In genomic region chr13:71270370-71270769, GRCm38 (mm10) we compare ENCODE assay signal across 24 mouse cellular contexts.
A peak's percentile ranks its signal among the peaks of the same experiment; 100 is the strongest.
DNase-seq lines count a peak whose midpoint lies in the region; ATAC-seq and TF ChIP-seq lines count a peak whose summit lies in the region.
"Had no signal": no experiment of that assay in that cellular context is flagged by ENCODE, and none has a peak within 500 bp of the region (broad histone marks: within the 10 kb centered on the region; RNA-seq: fewer than 3 reads in every experiment).

No protein-coding gene starts in this region.

- DNase-seq in kidney, postnatal 4 days = peak; percentile 58 to 66
- DNase-seq in gastrocnemius, postnatal 14 days = no peak
- no peak for DNase-seq in adrenal gland, postnatal 14 days
- no peak for DNase-seq in layer of hippocampus, adult 18-20 months (ENCODE audit: low spot score in 2 of 2)
- DNase-seq: adrenal gland, adult 8-10 months; cerebellum, adult 11 months; cerebellum, postnatal 14 days; gastrocnemius, adult 2 months; layer of hippocampus, postnatal 36 days; lung, embryonic 14.5 days; right cerebral cortex, postnatal 14 days; thymus, postnatal 14 days had no signal

- 44% methylated on average over 8 of the region's 8 CpGs for WGBS in intestine, embryonic 15.5 days
- 34% methylated on average over 8 of the region's 8 CpGs for WGBS in intestine, postnatal 0 days
- WGBS in kidney, embryonic 14.5 days = 16% methylated on average over 8 of the region's 8 CpGs

- no peak overlapping the region for H3K9ac ChIP-seq in intestine, embryonic 15.5 days
- no peak overlapping the region for H3K9ac ChIP-seq in intestine, postnatal 0 days (ENCODE audit: low read depth, low read length)
- H3K9ac ChIP-seq in kidney, embryonic 14.5 days (ENCODE audit: low read depth, low read length) = no peak overlapping the region
- H3K9ac ChIP-seq: embryonic facial prominence, embryonic 12.5 days; liver, embryonic 12.5 days; lung, embryonic 14.5 days; midbrain, embryonic 13.5 days had no signal

- no peak overlapping the region for H3K27ac ChIP-seq in intestine, embryonic 15.5 days
- H3K27ac ChIP-seq in intestine, postnatal 0 days (ENCODE audit: low read depth, low read length) = no peak overlapping the region
- no peak overlapping the region for H3K27ac ChIP-seq in kidney, embryonic 14.5 days (ENCODE audit: low read depth, low read length)
- H3K27ac ChIP-seq: embryonic facial prominence, embryonic 12.5 days; gastrocnemius, adult 2 months; hindbrain, embryonic 10.5 days; liver, embryonic 12.5 days; midbrain, embryonic 13.5 days; stomach, postnatal 0 days had no signal

- H3K9me3 ChIP-seq in intestine, embryonic 15.5 days = no peaks in the 10 kb centered on the region
- H3K9me3 ChIP-seq in intestine, postnatal 0 days (ENCODE audit: control insufficient read depth) = no peaks in the 10 kb centered on the region
- H3K9me3 ChIP-seq in kidney, embryonic 14.5 days (ENCODE audit: control insufficient read depth, low read length) = no peaks in the 10 kb centered on the region
- H3K9me3 ChIP-seq: embryonic facial prominence, embryonic 12.5 days; hindbrain, embryonic 10.5 days; liver, embryonic 12.5 days; midbrain, embryonic 13.5 days had no signal

- ATAC-seq in intestine, embryonic 15.5 days = 0 out of 2 replicates have a peak, but pooled peaks have one; percentile 34
- no peak for ATAC-seq in intestine, postnatal 0 days
- peak; percentile 96 for ATAC-seq in kidney, embryonic 14.5 days (ENCODE audit: low FRiP score, low TSS enrichment)
- ATAC-seq: forebrain, embryonic 16.5 days; inflammation-experienced regulatory T-cells, adult 6 months; liver, embryonic 12.5 days; midbrain, embryonic 13.5 days had no signal

- H3K27me3 ChIP-seq in intestine, embryonic 15.5 days (replicated peaks) = no peaks in the 10 kb centered on the region
- no peaks in the 10 kb centered on the region for H3K27me3 ChIP-seq in intestine, postnatal 0 days (replicated peaks; ENCODE audit: control insufficient read depth, insufficient read depth, low read length)
- peaks cover 23% of the 10 kb centered on the region for H3K27me3 ChIP-seq in kidney, embryonic 14.5 days (ENCODE audit: control insufficient read depth, insufficient read depth, low read length)
- H3K27me3 ChIP-seq: CH12.LX; embryonic facial prominence, embryonic 12.5 days; liver, embryonic 12.5 days; midbrain, embryonic 13.5 days had no signal

- no peaks in the 10 kb centered on the region for H3K4me1 ChIP-seq in intestine, embryonic 15.5 days (replicated peaks)
- H3K4me1 ChIP-seq in intestine, postnatal 0 days (replicated peaks; ENCODE audit: control insufficient read depth, insufficient read depth, low read length) = no peaks in the 10 kb centered on the region
- no peaks in the 10 kb centered on the region for H3K4me1 ChIP-seq in kidney, embryonic 14.5 days (ENCODE audit: control insufficient read depth, insufficient read depth, low read length)
- H3K4me1 ChIP-seq: embryonic facial prominence, embryonic 12.5 days; hindbrain, embryonic 10.5 days; liver, embryonic 12.5 days; midbrain, embryonic 13.5 days had no signal

- no peaks in the 10 kb centered on the region for H3K36me3 ChIP-seq in intestine, embryonic 15.5 days
- H3K36me3 ChIP-seq in intestine, postnatal 0 days (ENCODE audit: control insufficient read depth, insufficient read depth) = no peaks in the 10 kb centered on the region
- no peaks in the 10 kb centered on the region for H3K36me3 ChIP-seq in kidney, embryonic 14.5 days (ENCODE audit: control insufficient read depth, insufficient read depth, low read length)
- H3K36me3 ChIP-seq: embryonic facial prominence, embryonic 12.5 days; hindbrain, embryonic 10.5 days; liver, embryonic 12.5 days; midbrain, embryonic 13.5 days had no signal

- intact Hi-C loops in gastrocnemius, postnatal 14 days (cut with DNase I; ENCODE audit: low total_unique reads) = no loop called here

- TF ChIP-seq CTCF in intestine, postnatal 0 days (IDR thresholded peaks at IDR 0.05; ENCODE audit: low read depth) = no peak

- no peak overlapping the region for H3K4me3 ChIP-seq in intestine, embryonic 15.5 days (replicated peaks)
- no peak overlapping the region for H3K4me3 ChIP-seq in intestine, postnatal 0 days (ENCODE audit: low read depth, low read length)
- H3K4me3 ChIP-seq in kidney, embryonic 14.5 days (ENCODE audit: low read length) = no peak overlapping the region
- H3K4me3 ChIP-seq: embryonic facial prominence, embryonic 12.5 days; gastrocnemius, adult 2 months; hindbrain, embryonic 10.5 days; liver, embryonic 12.5 days; midbrain, embryonic 13.5 days; myocyte had no signal

- H3K4me2 ChIP-seq in intestine, embryonic 15.5 days (replicated peaks) = no peak overlapping the region
- H3K4me2 ChIP-seq in intestine, postnatal 0 days (replicated peaks; ENCODE audit: low read depth) = no peak overlapping the region
- H3K4me2 ChIP-seq in kidney, embryonic 14.5 days (replicated peaks; ENCODE audit: low read depth, low read length) = no peak overlapping the region
- H3K4me2 ChIP-seq: embryonic facial prominence, embryonic 12.5 days; liver, embryonic 12.5 days; lung, embryonic 14.5 days; midbrain, embryonic 13.5 days had no signal

Comparison
In these comparisons a context has a peak if more than half of its experiments do, and no peak if none do; other contexts are left out.
1. DNase-seq: peak in kidney, postnatal 4 days (2 of 2); none in gastrocnemius, postnatal 14 days (single experiment), adrenal gland, postnatal 14 days (single experiment) and layer of hippocampus, adult 18-20 months (0 of 2).